Mouse (Mus musculus) heart, embryonic 10.5 days (tissue): ENCODE results near the gene Marveld3. TPM values are rescaled to one million over a fixed set of nuclear protein-coding genes. Genes with fewer than 3 reads are reported as not detected.

Experiments
- DNase-seq: peaks from one replicate; pipeline ENCODE4 v3.0.0-alpha.2; 2017; ENCODE audit warnings: low spot score
- H3K27ac ChIP-seq: fragments of 300-500 bp; sonication (generic); 2 replicates; pipeline ENCODE4 v1.5.1; 2016; ENCODE audit warnings: mild to moderate bottlenecking
- H3K27me3 ChIP-seq: fragments of 300-500 bp; sonication (generic); 2 replicates; pipeline ENCODE4 v1.6.1; 2016; ENCODE audit warnings: mild to moderate bottlenecking; ENCODE audit not compliant: poor library complexity, insufficient read depth, severe bottlenecking
- H3K36me3 ChIP-seq: fragments of 300-500 bp; sonication (generic); 2 replicates; pipeline ENCODE4 v1.6.1; 2016; ENCODE audit warnings: mild to moderate bottlenecking, moderate library complexity
- H3K4me1 ChIP-seq: fragments of 300-500 bp; sonication (generic); 2 replicates; pipeline ENCODE4 v1.6.1; 2016; ENCODE audit warnings: mild to moderate bottlenecking
- H3K4me3 ChIP-seq: fragments of 300-500 bp; sonication (generic); 2 replicates; pipeline ENCODE4 v1.5.1; 2016; ENCODE audit warnings: mild to moderate bottlenecking, moderate library complexity
- H3K9me3 ChIP-seq: fragments of 300-500 bp; sonication (generic); 2 replicates; pipeline ENCODE4 v1.6.1; 2016; ENCODE audit warnings: mild to moderate bottlenecking, moderate library complexity
- WGBS: fragments of 180-500 bp; shearing (Covaris S2); methylation state at CpG from one replicate; pipeline ENCODE4 v1.1.7; 2016; 5-methylcytosine and 5-hydroxymethylcytosine counted together
- polyA plus RNA-seq: library from polyadenylated mRNA; unstranded; fragments of >200 nt; fragmentation: Nextera tagmentation; extraction: Ambion mirVana; gene quantifications from 2 replicates; pipeline ENCODE4 v1.2.1, GENCODE M21; 2016

Marveld3 gene
- polyA plus RNA-seq, 1 experiment from 2014 or later, result 0.68 TPM

GRCm38 (mm10) chr8:109957167-109958028 is 4.6 kb downstream of the Marveld3 start:
- Histone ChIP-seq H3K9me3 (no peaks in the 10 kb centered on the region), H3K36me3 (no peaks in the 10 kb centered on the region), H3K4me3 (peak overlapping the region; percentile 32), H3K27me3 (peaks cover 49% of the 10 kb centered on the region), H3K27ac (peak overlapping the region; percentile 12; the same call in 1 of the 2 replicates), H3K4me1 (peaks cover 24% of the 10 kb centered on the region)
- no peak for DNase-seq
- 6% methylated on average over 16 of the region's 16 CpGs for WGBS

GRCm38 (mm10) chr8:109954486-109954948 is 7.5 kb downstream of the Marveld3 start:
- 62% methylated on average over 13 of the region's 13 CpGs for WGBS
- peaks cover 47% of the 10 kb centered on the region for H3K27me3 ChIP-seq
- H3K27ac ChIP-seq, result no peak overlapping the region

GRCm38 (mm10) chr8:109952171-109952570 is 9.8 kb downstream of the Marveld3 start:
- H3K4me1 ChIP-seq, result peaks cover 14% of the 10 kb centered on the region
- H3K27ac ChIP-seq, result no peak overlapping the region
- DNase-seq, result no peak
- WGBS, result 66% methylated on average over 7 of the region's 7 CpGs
- H3K27me3 ChIP-seq, result peaks cover 62% of the 10 kb centered on the region
- H3K4me3 ChIP-seq, result no peak overlapping the region
- H3K36me3 ChIP-seq, result no peaks in the 10 kb centered on the region
- no peaks in the 10 kb centered on the region for H3K9me3 ChIP-seq

More at GRCm38 (mm10) chr8:109954486-109954948, 7.5 kb downstream of the Marveld3 start:
- no peak for DNase-seq
- Histone ChIP-seq H3K36me3 (no peaks in the 10 kb centered on the region), H3K4me1 (peaks cover 15% of the 10 kb centered on the region), H3K4me3 (no peak overlapping the region), H3K9me3 (no peaks in the 10 kb centered on the region)

GRCm38 (mm10) chr8:109948285-109948564 is 13.8 kb downstream of the Marveld3 start:
- no peak overlapping the region for H3K27ac ChIP-seq
- 7% methylated on average over 19 of the region's 19 CpGs for WGBS
- no peaks in the 10 kb centered on the region for H3K36me3 ChIP-seq
- H3K4me3 ChIP-seq, result peak overlapping the region; percentile 58
- peaks cover 59% of the 10 kb centered on the region for H3K27me3 ChIP-seq
- DNase-seq, result no peak
- H3K4me1 ChIP-seq, result peaks cover 10% of the 10 kb centered on the region
- H3K9me3 ChIP-seq, result no peaks in the 10 kb centered on the region

GRCm38 (mm10) chr8:109947447-109948284 is 14.3 kb downstream of the Marveld3 start:
- H3K9me3 ChIP-seq, result no peaks in the 10 kb centered on the region
- H3K27ac ChIP-seq, result no peak overlapping the region
- H3K4me3 ChIP-seq, result peak overlapping the region; percentile 58
- no peaks in the 10 kb centered on the region for H3K36me3 ChIP-seq
- peaks cover 56% of the 10 kb centered on the region for H3K27me3 ChIP-seq
- 3% methylated on average over 26 of the region's 26 CpGs for WGBS
- DNase-seq, result no peak
- peaks cover 10% of the 10 kb centered on the region for H3K4me1 ChIP-seq

- peaks cover 10% of the 10 kb centered on the region for H3K4me1 ChIP-seq
- no peak overlapping the region for H3K4me3 ChIP-seq
- DNase-seq, result no peak
- no peak overlapping the region for H3K27ac ChIP-seq
- no peaks in the 10 kb centered on the region; the same call in 1 of the 2 replicates for H3K36me3 ChIP-seq
- no peaks in the 10 kb centered on the region for H3K9me3 ChIP-seq
- peaks cover 42% of the 10 kb centered on the region for H3K27me3 ChIP-seq
- 83% methylated on average over 7 of the region's 7 CpGs for WGBS
Measured at GRCm38 (mm10) chr8:109946272-109946671, 15.7 kb downstream of the Marveld3 start.

GRCm38 (mm10) chr8:109945694-109946093 is 16.3 kb downstream of the Marveld3 start:
- peaks cover 39% of the 10 kb centered on the region for H3K27me3 ChIP-seq
- 83% methylated on average over 7 of the region's 7 CpGs for WGBS

GRCm38 (mm10) chr8:109945153-109945632 is 16.8 kb downstream of the Marveld3 start:
- Histone ChIP-seq H3K27ac (no peak overlapping the region), H3K27me3 (peaks cover 34% of the 10 kb centered on the region), H3K36me3 (peaks cover 9% of the 10 kb centered on the region), H3K4me3 (no peak overlapping the region), H3K4me1 (peaks cover 13% of the 10 kb centered on the region), H3K9me3 (no peaks in the 10 kb centered on the region)
- WGBS, result 50% methylated on average over 9 of the region's 9 CpGs
- DNase-seq, result no peak

More at GRCm38 (mm10) chr8:109945694-109946093, 16.3 kb downstream of the Marveld3 start:
- Histone ChIP-seq H3K9me3 (no peaks in the 10 kb centered on the region), H3K27ac (no peak overlapping the region), H3K36me3 (peaks cover 4% of the 10 kb centered on the region), H3K4me1 (peaks cover 11% of the 10 kb centered on the region), H3K4me3 (no peak overlapping the region)
- DNase-seq, result no peak

- Histone ChIP-seq H3K4me1 (0 out of 2 replicates have a peak, but pooled peaks cover 3% of the 10 kb centered on the region), H3K4me3 (no peak overlapping the region), H3K36me3 (peaks cover 30% of the 10 kb centered on the region), H3K27me3 (peaks cover 4% of the 10 kb centered on the region; the same call in 1 of the 2 replicates), H3K27ac (no peak overlapping the region), H3K9me3 (no peaks in the 10 kb centered on the region)
- 86% methylated on average over 2 of the region's 2 CpGs for whole genome bisulfite sequencing
- no peak for DNase-seq
Measured at GRCm38 (mm10) chr8:109941606-109942360, 20.2 kb downstream of the Marveld3 start.

GRCm38 (mm10) chr8:109920406-109921390 is 41.3 kb downstream of the Marveld3 start:
- Histone ChIP-seq H3K4me3 (no peak overlapping the region), H3K9me3 (no peaks in the 10 kb centered on the region), H3K27me3 (no peaks in the 10 kb centered on the region), H3K4me1 (peaks cover 7% of the 10 kb centered on the region), H3K36me3 (peaks cover 31% of the 10 kb centered on the region), H3K27ac (no peak overlapping the region)
- DNase-seq, result no peak
- WGBS, result 80% methylated on average over 8 of the region's 8 CpGs

GRCm38 (mm10) chr8:109917277-109917676 is 44.7 kb downstream of the Marveld3 start:
- no peak for DNase-seq
- no peaks in the 10 kb centered on the region for H3K9me3 ChIP-seq
- no peak overlapping the region for H3K27ac ChIP-seq
- no peak overlapping the region for H3K4me3 ChIP-seq
- H3K27me3 ChIP-seq, result no peaks in the 10 kb centered on the region
- peaks cover 7% of the 10 kb centered on the region for H3K4me1 ChIP-seq
- 53% methylated on average over 4 of the region's 4 CpGs for WGBS
- peaks cover 35% of the 10 kb centered on the region for H3K36me3 ChIP-seq
